Mouse (Mus musculus) heart, adult 2 months (tissue): Measurements from ENCODE around the gene Unc5c.

Experiments
- CTCF ChIP-seq: fragments of 200-600 bp; IDR thresholded peaks from 2 replicates; pipeline ENCODE4 v1.8.1; 2022; ENCODE audit warnings: antibody characterized with exemption, mild to moderate bottlenecking, moderate library complexity
- POLR2A ChIP-seq: fragments of 200-500 bp; IDR thresholded peaks from 2 replicates; pipeline ENCODE4 v1.6.1; 2011; ENCODE audit warnings: mild to moderate bottlenecking, low read depth, low read length, control low read depth; ENCODE audit not compliant: insufficient read depth

GRCm38 (mm10) chr3:141598936-141599335, 133.9 kb downstream of the Unc5c start:
- no peak for TF ChIP-seq POLR2A
- TF ChIP-seq CTCF = no peak
